Mouse (Mus musculus): ENCODE data around the gene Creb3.

The Creb3 gene

DNA sequence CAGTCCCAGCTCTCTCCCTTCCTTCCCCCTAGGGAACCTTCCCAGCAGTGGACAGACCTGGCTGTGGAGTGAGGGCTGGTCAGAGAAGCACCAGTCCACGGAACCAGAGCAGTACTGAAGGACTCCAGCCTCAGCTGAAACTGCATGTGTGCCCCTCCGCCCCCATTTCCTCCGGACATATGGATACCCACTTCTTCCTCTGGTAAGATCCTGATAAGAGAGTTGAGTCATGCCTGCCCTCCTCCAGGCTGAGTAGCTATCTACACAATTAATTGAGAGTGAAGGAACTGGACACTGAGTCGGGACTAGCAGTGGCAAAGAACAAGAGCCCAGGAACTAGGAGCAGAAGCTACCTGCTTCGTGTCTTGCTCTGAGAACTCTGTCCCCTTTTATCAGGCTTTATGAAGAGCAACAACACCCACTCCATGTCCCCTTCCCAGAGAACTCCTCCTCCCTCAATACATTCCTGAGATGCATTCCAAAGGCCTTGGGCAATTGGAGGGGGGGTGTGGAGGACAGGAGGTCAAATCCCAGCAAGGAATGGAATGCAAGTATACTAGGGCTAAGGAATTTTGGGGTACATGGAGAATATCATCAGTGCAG, 4.0 kb upstream of the Creb3 start:
- DNase-seq (ENCODE audit: low spot score), result peak; percentile 70

DNA sequence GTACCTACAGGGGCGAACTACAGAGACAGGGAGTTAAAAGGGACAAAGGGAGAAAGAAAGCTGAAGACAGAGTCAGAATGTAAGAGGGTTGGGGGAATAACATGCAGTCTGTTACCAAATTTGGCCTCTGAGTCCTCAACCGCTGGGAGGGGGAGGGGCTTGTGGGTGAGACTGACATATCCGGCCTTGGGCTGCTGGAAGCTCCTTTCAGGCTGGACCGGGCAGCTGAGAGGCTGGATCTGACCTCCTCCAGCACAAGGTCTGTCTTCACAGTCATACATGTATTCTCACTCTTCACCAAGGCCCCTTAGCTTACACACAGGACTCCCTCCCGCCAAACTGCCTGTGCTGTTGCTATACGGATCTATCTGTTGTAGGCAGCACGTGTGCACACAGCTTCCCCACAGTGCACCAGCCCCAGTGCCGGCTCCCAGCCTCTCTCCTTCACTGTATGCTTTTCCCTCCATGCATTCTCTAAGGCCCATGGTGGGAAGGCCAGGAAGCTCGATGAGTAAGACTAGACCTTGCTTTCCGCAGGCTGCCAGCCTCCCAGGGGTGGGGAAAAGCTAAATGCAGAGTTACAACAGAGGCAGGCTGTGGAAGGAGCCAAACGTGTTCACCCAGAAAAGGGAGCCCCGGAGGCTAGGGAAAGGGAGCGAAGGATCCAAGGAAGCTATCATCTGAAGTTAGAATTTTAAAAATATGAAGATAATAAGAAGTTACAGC, 3.3 kb upstream of the Creb3 start:
- DNase-seq (ENCODE audit: low spot score), result peak; percentile 77

DNA sequence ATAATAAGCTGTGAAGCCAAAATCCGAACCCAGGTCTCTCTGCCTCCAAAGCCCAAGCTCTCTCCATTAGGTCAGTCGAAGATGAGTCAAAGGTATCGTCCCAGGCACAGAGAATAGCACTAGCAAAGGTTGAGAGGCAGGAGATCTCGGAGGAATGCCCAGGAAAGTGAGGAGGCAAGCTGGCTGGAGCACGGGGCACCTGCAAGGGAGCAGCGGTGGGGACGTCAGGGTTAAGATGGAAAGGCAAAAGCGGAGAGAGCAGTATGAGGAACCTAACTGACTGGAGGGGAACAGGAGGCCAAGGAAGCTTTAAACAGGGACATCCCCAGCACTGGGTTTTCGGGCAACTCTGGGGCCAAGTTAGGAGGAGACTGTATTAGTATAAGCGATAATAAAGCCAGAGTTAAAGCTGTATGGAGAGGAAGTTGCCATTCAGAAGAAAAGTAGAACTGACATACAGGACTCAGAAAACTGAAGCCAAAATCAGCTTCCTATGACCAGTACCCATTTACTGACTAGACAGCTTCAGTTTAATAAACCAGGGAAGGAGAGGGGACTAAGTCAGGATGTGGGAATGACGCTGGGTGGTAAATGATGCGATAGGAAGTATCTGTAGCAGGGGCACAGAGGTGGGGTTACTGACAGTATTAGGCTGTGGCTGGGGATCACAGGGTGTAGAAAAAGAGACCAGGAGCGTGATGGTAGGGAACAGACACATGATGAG, 2.5 kb upstream of the Creb3 start:
- no peak for DNase-seq (ENCODE audit: low spot score)

DNA sequence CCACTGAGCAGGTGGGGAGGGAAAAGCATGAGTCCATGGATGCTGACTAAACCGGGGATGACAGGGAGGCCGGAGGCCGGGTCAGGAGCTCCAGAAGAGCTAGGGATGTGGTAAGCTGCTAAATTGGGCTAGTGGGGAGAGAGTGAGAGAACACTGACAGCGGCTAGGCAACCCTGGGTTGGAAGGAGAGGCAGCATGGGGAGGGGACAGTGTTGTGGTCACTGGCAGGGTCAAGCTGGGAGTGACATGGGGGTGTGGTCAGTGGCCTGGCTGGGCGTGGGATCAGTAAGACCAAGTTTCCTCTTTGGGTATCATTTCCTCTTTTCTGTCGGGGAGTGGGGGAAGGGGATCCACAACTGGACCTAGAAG, 1.9 kb upstream of the Creb3 start:
- DNase-seq (ENCODE audit: low spot score), result peak; percentile 54

DNA sequence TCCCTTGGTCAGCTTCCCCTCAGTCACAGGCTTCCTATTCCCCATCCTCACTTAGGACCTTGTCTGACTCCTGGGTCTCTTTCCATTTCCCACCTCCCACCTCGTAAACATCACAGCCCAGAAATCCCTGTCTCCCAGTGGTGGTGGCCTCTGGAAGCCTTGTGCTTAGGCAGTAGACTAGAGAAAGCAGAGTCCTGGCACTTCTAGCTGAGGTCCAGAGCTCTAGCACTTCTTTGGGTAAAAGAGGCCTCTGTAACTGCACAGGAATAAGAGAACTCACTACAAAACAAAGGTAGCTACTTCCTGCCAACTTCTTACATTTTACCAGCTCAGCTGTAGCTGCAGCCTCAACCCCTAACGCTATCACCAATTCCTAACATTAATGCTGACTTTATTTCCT, 1.2 kb upstream of the Creb3 start:
- DNase-seq (ENCODE audit: low spot score), result no peak

DNA sequence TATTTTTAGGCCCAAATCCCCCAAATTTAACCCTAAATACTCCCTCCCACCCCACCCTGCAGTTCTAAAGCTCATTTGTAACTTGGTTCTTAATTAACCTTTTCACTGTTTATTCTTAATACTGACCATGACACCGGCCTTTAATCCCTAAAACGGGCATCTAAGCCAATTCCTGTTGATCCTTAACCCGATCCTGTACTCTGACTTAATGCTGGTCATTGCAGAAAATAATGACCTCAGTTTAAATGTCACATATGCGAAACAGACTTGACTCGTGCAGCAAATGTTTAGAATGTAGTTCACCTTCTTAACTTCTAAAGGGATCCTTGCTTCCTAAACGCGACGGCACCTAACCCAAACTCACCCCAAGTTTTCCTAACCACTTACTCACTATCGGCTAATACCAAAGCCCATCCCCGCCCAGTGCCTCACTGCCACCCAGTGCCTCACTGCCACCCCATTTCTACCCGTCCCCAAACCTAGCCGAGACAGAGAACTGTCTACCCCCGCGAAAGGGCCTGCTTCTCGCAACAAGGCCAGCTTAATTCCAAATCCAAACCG, 616 bp upstream of the Creb3 start:
- DNase-seq (ENCODE audit: low spot score), result no peak

DNA sequence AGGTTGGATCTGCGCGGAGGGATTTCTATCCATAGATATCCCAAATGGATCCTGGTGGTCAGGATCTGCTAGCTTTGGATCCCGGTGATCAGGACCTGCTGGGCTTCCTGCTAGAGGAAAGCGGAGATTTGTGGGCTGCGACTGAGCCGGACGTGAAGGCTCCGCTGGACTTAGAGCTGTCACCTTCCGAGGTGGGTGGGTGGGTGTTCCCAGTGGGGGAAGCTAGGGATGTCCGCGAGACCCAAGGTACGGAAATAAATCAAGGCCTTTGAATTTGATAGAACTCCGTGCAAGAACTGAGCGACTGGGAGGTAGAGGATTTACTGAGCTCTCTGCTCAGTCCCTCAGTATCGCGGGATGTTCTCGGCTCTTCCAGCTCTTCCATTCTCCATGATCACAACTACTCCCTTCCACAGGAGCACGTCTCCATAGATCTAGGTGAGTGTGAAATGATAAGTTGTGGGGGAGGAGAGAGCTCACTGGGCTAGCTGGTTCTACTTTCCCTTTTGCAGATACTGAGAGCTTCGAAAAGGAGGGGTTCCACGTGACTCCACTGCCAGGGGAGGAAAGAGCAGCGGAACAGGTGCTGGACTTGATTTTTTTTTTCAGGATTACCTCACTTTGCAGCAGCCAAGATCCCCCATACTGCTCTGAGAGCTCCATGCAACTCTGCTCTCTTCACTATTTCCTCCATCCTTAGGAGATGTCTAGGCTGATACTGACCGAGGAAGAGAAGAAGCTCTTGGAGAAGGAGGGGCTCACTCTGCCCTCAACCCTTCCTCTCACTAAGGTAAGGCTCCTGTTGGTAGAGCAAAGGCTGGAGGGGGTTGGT, 853 bp downstream of the Creb3 start:
- no peak for DNase-seq (ENCODE audit: low spot score)

DNA sequence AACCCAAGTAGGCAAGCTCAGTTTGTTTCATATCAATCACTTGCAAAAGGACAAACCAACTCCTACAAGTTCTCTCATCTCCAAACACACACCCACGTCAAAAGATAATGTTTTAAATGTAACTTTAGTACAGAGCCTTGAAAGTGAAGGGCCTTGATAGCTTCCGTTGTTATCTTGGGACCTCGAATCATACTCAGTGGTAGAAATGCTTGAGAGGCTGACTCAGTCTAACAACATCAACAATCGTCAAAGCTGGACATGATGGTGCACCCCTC, 1.4 kb downstream of the Creb3 start:
- no peak for DNase-seq (ENCODE audit: low spot score)

DNA sequence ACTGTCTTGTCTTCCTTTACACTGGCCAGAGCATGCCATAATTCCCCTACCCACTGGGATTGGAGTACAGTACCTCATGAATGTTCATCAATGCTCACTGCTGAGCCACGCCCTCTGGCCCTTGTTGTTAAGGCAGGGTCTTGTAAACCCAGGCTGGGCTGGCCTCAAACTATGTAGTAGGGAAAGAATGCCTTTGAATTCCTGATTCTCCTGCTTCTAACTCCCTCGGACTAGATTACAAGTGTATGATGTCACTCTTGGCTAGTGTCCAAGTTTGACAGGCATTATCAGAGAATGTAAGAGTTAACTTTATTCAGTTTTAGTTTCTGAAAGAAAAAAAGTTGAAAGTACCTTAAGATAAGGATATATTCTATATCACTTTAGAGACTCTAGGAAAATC, 2.1 kb downstream of the Creb3 start:
- no peak for DNase-seq (ENCODE audit: low spot score)

DNA sequence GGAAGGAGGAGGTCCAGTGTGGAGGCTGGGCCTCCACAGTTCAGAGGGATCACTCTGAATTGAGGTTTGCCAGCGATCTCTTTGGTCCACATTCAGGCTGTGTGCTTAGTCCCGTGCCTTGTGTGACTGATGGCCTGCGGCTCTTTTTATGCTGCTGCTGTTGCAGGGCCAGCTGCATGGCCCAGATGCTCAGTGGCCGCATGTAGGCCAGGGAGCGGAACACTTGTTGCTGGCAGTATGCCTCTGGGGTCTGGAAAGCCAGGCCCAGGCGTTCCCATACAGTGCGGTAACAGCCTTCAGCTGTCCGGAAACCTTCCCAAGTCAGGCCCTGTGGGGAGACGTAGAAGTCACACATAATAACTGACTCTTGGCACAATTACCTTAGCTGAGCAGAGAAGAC, 5.0 kb downstream of the Creb3 start:
- DNase-seq (ENCODE audit: low spot score), result no peak

DNA sequence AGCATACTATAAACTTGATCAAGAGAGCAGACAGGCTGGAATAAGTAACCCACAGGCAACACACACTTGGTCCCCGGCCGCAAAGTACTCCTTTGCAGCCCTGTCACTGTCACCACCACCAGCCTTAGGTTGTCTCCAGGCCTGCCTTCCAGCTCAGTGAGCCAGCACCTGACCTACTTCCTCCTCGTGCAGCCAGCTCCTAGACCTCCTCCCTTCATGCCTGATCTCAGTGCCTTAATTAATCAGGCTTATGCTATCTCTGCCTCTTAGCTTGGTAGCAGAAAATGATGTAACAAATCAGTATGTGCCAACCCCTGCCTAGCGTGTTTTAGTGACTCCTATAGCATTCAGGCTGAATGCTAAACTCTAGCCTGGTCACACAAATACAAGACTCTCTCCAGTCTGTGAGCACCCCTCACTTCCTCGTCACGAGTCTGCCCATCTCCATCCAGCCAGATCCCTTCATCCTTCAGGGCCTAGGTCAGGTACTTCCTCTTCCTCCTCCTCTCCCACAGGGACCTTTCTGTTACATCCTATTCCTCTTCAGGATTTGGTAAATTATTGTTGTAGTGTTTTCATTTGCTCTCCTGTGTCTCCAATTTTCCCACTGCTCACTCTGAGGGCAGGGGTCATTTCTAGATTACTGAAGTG, 9.4 kb downstream of the Creb3 start:
- no peak for DNase-seq (ENCODE audit: low spot score)

DNA sequence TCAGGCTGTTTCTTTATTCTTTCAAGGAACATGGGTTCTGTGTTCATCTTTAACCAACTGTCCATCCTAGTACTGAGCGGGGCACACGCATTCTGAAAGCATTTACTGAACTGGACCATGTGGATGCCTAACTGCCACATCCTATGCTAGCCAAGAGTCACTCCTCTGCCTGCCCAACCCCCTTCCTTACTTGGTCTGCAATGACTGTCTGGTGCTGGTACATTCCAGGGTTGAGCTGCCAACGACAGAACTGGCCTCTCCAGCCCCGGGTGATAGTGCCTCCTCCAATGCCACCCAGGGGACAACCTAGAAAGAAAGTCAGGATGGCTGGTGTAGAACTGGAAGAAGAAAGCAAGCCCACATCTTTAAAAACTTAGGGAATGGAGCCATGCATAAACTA, 11.4 kb downstream of the Creb3 start:
- DNase-seq (ENCODE audit: low spot score), result no peak

DNA sequence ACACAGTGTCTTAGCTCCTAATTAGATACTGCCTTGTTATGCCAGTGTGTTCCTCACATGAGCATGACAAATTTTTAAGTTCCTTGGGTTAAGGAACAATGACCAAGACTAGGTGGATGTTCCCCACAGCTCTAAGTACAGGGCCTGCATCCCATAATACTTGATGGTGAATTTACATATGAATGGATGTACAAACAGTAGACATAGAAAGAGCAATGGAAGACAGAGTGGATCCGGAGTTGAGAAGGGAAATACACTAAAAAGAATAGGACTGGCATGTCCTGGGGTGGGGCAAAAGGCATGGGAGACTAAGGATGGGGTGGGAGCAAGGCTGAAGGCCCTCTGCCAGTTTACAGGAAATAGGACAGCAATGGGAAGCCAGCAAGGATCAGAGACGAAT, 13.2 kb downstream of the Creb3 start:
- no peak for DNase-seq (ENCODE audit: low spot score)

DNA sequence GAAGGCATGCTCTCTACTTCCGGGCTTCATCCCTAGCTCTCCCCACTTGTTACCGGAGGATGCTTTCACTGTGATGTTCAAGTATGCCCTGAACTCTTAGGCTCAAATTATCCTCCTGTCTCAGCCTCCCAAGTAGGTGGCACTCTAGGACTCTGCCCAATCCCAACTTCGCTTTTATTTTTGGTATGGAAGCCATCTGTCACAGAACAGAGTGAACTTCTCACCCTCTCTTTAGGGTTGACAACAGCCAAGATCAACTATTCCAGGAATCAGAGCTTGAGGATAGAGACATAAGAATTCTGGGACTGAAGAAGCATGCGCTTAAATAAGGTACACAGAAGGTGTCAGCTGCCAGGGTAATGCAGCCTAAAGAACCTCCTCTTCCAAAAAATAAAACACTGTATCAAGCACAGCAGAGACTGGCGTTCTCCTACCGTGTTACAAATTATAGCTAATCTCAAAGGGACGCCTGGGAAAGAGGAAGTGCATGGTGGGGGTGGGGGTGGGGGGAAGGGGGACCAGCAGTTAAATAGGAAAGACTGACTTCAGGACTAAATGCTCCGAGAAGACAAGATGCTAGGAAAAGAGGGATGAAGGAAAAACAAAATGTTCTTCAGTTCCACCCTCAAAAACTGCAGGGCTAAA, 15.2 kb downstream of the Creb3 start:
- no peak for DNase-seq (ENCODE audit: low spot score)

DNA sequence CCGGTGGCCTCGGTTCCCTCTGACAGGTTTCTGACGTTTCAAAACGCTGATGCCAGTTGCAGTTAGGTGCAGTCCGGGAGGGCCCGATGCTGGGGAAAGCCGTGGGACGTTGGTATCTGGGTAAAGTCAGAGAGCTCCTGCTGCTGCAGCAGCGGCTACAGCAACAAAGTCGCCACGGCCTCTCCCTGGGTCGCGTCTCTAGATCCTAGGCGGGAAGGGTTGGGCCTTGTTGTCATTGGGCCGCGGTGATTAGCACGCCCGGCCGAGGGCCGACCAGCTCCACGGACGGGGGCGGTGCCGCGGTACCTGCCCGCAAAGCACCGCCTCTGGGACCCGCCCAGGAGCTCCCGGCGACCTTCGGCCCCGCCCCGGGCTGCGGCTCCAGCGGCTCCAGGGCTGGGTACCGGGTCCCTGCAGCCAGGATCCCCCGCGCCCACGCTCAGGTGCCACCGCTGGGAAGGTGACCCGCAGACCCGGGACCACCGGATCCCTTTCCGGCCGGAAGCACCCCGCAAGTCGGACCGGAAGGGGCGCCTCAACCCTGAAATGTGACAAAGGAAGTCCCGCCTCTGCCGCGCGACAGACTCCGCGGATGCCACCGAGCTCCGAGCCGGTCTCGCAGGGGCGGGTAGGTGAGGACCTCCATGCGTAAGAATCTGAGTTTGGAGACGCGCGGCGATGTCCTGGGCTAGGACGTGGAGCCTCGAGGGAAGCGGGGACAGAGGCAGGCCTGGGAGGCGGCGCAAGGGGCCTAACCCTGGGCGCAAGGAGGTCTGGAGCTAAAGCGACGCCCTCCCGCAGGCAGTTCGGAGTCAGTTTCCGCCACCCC, 16.5 kb downstream of the Creb3 start, which contains the start of the genes Rgp1 and Gba2:
Rgp1 (plus strand) TSS at position 340 of the 829 bp plus-strand sequence.
Gba2 (minus strand) TSS at position 498 of the 829 bp plus-strand sequence.
- peak; percentile 90 for DNase-seq (ENCODE audit: low spot score)

DNA sequence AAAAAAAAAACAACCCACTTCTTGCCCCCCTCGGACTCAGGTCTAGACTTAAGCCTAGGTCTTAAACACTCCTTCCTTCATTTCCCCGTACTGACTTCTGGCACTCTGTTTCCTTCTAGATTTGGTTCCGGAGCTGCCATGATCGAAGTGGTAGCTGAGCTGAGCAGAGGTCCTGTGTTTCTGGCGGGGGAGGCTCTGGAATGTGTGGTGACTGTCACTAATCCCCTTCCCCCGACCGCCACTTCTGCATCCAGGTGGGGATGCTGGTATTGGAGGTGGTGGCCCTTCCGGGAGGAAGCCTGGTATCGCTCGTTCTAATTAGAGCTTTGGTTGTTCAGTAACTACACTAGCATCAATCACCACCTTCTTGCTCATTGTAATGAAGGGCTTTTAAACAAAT, 17.1 kb downstream of the Creb3 start:
- DNase-seq (ENCODE audit: low spot score), result no peak

DNA sequence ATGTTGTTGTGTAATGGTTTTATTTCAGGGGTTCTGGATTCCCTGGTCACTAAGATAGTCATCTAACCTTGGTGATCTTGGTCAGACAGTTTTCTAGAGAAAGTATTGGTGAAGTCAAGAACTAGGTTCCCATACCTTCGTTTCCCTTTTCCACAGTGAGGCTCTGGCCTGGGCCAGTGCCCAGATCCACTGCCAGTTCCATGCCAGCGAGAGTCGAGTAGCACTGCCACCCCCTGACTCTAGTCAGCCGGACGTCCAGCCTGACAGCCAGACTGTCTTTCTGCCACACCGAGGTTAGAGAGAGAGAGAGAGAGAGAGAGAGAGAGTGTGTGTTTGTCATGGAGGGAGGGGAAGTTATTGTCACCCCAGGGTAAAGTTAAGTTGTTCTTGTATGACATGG, 17.6 kb downstream of the Creb3 start:
- no peak for DNase-seq (ENCODE audit: low spot score)

DNA sequence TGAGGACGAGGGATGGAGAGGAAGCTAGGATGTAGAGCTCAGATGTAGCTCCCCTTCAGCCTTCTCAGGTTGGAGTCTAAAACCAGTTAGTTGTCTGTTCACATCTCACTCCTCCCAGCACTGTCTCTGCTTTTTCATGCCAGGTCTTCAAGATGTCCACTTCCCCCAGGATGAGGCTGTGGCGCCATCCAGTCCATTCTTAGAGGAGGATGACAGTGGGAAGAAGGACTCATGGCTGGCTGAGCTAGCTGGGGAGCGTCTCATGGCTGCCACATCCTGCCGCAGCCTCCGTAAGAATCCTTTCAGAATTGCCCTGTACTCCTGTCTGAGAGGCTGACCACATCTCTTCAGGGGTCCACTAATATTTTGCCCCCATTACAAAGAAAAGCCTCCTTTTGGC, 18.6 kb downstream of the Creb3 start:
- no peak for DNase-seq (ENCODE audit: low spot score)

DNA sequence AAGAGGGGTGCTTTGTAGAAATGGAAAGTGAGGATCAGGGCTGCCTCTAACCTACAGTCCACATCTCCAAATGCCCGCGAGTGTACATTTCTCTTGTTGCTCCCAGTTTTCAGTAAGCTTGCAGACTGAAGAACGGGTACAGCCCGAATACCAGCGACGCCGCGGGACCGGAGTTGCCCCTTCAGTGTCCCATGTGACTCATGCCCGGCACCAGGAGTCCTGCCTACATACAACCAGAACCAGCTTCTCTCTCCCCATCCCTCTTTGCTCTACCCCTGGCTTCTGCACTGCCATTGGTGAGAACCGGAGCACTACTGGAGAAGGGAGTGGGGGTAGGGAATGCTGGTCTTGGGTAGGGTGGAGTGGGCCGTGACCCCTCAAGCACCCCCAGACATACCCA, 19.2 kb downstream of the Creb3 start:
- no peak for DNase-seq (ENCODE audit: low spot score)

DNA sequence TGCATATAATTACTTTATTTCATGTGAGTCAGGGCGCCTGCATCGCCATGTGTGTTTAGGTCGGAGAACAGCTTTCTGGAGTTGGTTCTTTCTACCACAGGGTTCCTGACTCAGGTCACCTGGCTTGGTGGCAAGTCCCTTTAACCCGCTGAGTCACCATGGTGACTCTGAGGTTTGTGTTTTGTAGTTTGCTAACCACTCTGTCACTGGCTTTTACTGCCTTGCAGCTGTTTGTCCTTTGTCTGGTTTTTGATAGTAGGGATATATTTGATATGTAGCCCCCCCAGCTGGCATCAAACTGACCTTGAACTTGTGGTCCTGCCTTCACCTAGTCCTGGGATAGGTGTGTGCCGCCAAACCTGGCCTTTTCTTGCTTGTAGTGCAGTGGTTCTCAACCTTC, 20.1 kb downstream of the Creb3 start:
- DNase-seq (ENCODE audit: low spot score), result no peak
